Mouse (Mus musculus): ENCODE results near the gene Rd3. TPM values are rescaled to one million over a fixed set of nuclear protein-coding genes. Genes with fewer than 3 reads are reported as not detected.

Rd3 gene
- total RNA-seq (2012; rRNA removed): 0.13 TPM in 1 of 2 replicates, not detected in the other

- Histone ChIP-seq H3K4me3 (ENCODE audit: insufficient read depth in 1 of 2, low read depth in 1 of 2, low read length in 2 of 2, poor library complexity in 1 of 2, severe bottlenecking in 1 of 2) (no peak within 1 kb of the TSS), H3K36me3 (ENCODE audit: control insufficient read depth, insufficient read depth, low read length, poor library complexity, severe bottlenecking) (no peaks in the 10 kb centered on the region), H3K9ac (ENCODE audit: insufficient read depth, low read depth, low read length, poor library complexity, severe bottlenecking) (no peak within 1 kb of the TSS), H3K4me1 (ENCODE audit: control insufficient read depth in 2 of 2, insufficient read depth in 2 of 2, low read length in 2 of 2, poor library complexity in 1 of 2) (no peaks in the 10 kb centered on the region), H3K27ac (ENCODE audit: insufficient read depth, low read depth, low read length, poor library complexity, severe bottlenecking) (no peak within 1 kb of the TSS), H3K9me3 (ENCODE audit: control insufficient read depth, insufficient read depth, low read depth, low read length) (no peaks in the 10 kb centered on the region)
- DNase-seq (ENCODE audit: low read depth, low spot score): no peak
- TF ChIP-seq ZNF384 (IDR thresholded peaks at IDR 0.05; ENCODE audit: low read depth, low read length): no peak
- no peak for TF ChIP-seq MAFK (IDR thresholded peaks at IDR 0.05; ENCODE audit: insufficient read depth, low read depth, low read length)
- TF ChIP-seq CHD2 (IDR thresholded peaks at IDR 0.05; ENCODE audit: low read depth, low read length): no peak
- no peak for TF ChIP-seq ZC3H11A (IDR thresholded peaks at IDR 0.05; ENCODE audit: borderline replicate concordance, low read depth, low read length)
- TF ChIP-seq HCFC1 (IDR thresholded peaks at IDR 0.05; ENCODE audit: borderline replicate concordance, insufficient read depth, low read length): no peak
- in situ Hi-C loops (cut with MboI; ENCODE audit: low sequenced_read_pairs in 2 of 2, unreplicated experiment in 2 of 2): no loop called here
Measured at GRCm38 (mm10) chr1:191977187-191977586, at the start of gene Rd3. Rd3 (plus strand) TSS chr1:191977370.

GRCm38 (mm10) chr1:191928345-191928744 is 48.8 kb upstream of the Rd3 start:
- Histone ChIP-seq H3K9ac (ENCODE audit: insufficient read depth, low read depth, low read length, poor library complexity, severe bottlenecking) (peak overlapping the region; percentile 46; the same call in 1 of the 2 replicates), H3K4me1 (ENCODE audit: control insufficient read depth in 2 of 2, insufficient read depth in 2 of 2, low read length in 2 of 2, poor library complexity in 1 of 2) (peaks cover 5 to 28% of the 10 kb centered on the region in 2 experiments; a peak in 3 of 4 replicates), H3K36me3 (ENCODE audit: control insufficient read depth, insufficient read depth, low read length, poor library complexity, severe bottlenecking) (no peaks in the 10 kb centered on the region), H3K27ac (ENCODE audit: insufficient read depth, low read depth, low read length, poor library complexity, severe bottlenecking) (no peak overlapping the region; the same call in 1 of the 2 replicates), H3K4me3 (ENCODE audit: insufficient read depth in 1 of 2, low read depth in 1 of 2, low read length in 2 of 2, poor library complexity in 1 of 2, severe bottlenecking in 1 of 2) (peak overlapping the region in 1 of 2 experiments; percentile 37; a peak in 1 of 4 replicates), H3K9me3 (ENCODE audit: control insufficient read depth, insufficient read depth, low read depth, low read length) (no peaks in the 10 kb centered on the region)
- in situ Hi-C loops (cut with MboI; ENCODE audit: low sequenced_read_pairs in 2 of 2, unreplicated experiment in 2 of 2): no loop called here
- TF ChIP-seq ZNF384 (IDR thresholded peaks at IDR 0.05; ENCODE audit: low read depth, low read length) (no peak), CHD2 (IDR thresholded peaks at IDR 0.05; ENCODE audit: low read depth, low read length) (no peak), HCFC1 (IDR thresholded peaks at IDR 0.05; ENCODE audit: borderline replicate concordance, insufficient read depth, low read length) (no peak), MAFK (IDR thresholded peaks at IDR 0.05; ENCODE audit: insufficient read depth, low read depth, low read length) (no peak), ZC3H11A (IDR thresholded peaks at IDR 0.05; ENCODE audit: borderline replicate concordance, low read depth, low read length) (no peak)
- DNase-seq (ENCODE audit: low read depth, low spot score): no peak

- peaks cover 5 to 28% of the 10 kb centered on the region in 2 experiments; a peak in 3 of 4 replicates for H3K4me1 ChIP-seq (ENCODE audit: control insufficient read depth in 2 of 2, insufficient read depth in 2 of 2, low read length in 2 of 2, poor library complexity in 1 of 2)
- in situ Hi-C loops (cut with MboI; ENCODE audit: low sequenced_read_pairs in 2 of 2, unreplicated experiment in 2 of 2): no loop called here
- no peaks in the 10 kb centered on the region for H3K9me3 ChIP-seq (ENCODE audit: control insufficient read depth, insufficient read depth, low read depth, low read length)
- peak overlapping the region; percentile 7; the same call in 1 of the 2 replicates for H3K27ac ChIP-seq (ENCODE audit: insufficient read depth, low read depth, low read length, poor library complexity, severe bottlenecking)
- H3K36me3 ChIP-seq (ENCODE audit: control insufficient read depth, insufficient read depth, low read length, poor library complexity, severe bottlenecking): no peaks in the 10 kb centered on the region
- peak overlapping the region; percentile 79; the same call in 1 of the 2 replicates for H3K9ac ChIP-seq (ENCODE audit: insufficient read depth, low read depth, low read length, poor library complexity, severe bottlenecking)
- H3K4me3 ChIP-seq (ENCODE audit: insufficient read depth in 1 of 2, low read depth in 1 of 2, low read length in 2 of 2, poor library complexity in 1 of 2, severe bottlenecking in 1 of 2): peak overlapping the region in 1 of 2 experiments; percentile 37; a peak in 1 of 4 replicates
- TF ChIP-seq HCFC1 (IDR thresholded peaks at IDR 0.05; ENCODE audit: borderline replicate concordance, insufficient read depth, low read length) (no peak), ZNF384 (IDR thresholded peaks at IDR 0.05; ENCODE audit: low read depth, low read length) (no peak), MAFK (IDR thresholded peaks at IDR 0.05; ENCODE audit: insufficient read depth, low read depth, low read length) (no peak), CHD2 (IDR thresholded peaks at IDR 0.05; ENCODE audit: low read depth, low read length) (no peak), ZC3H11A (IDR thresholded peaks at IDR 0.05; ENCODE audit: borderline replicate concordance, low read depth, low read length) (no peak)
- DNase-seq (ENCODE audit: low read depth, low spot score): no peak
Measured at GRCm38 (mm10) chr1:191929065-191929464, 48.1 kb upstream of the Rd3 start.

- Histone ChIP-seq H3K36me3 (ENCODE audit: control insufficient read depth, insufficient read depth, low read length, poor library complexity, severe bottlenecking) (no peaks in the 10 kb centered on the region), H3K9me3 (ENCODE audit: control insufficient read depth, insufficient read depth, low read depth, low read length) (no peaks in the 10 kb centered on the region), H3K4me3 (ENCODE audit: insufficient read depth in 1 of 2, low read depth in 1 of 2, low read length in 2 of 2, poor library complexity in 1 of 2, severe bottlenecking in 1 of 2) (peak overlapping the region in 1 of 2 experiments; percentile 37; a peak in 1 of 4 replicates), H3K27ac (ENCODE audit: insufficient read depth, low read depth, low read length, poor library complexity, severe bottlenecking) (peak overlapping the region; percentile 80; the same call in 1 of the 2 replicates), H3K9ac (ENCODE audit: insufficient read depth, low read depth, low read length, poor library complexity, severe bottlenecking) (peak overlapping the region; percentile 79; the same call in 1 of the 2 replicates), H3K4me1 (ENCODE audit: control insufficient read depth in 2 of 2, insufficient read depth in 2 of 2, low read length in 2 of 2, poor library complexity in 1 of 2) (peaks cover 5 to 28% of the 10 kb centered on the region in 2 experiments; a peak in 3 of 4 replicates)
- TF ChIP-seq ZNF384 (IDR thresholded peaks at IDR 0.05; ENCODE audit: low read depth, low read length): no peak
- TF ChIP-seq ZC3H11A (IDR thresholded peaks at IDR 0.05; ENCODE audit: borderline replicate concordance, low read depth, low read length): no peak
- TF ChIP-seq MAFK (IDR thresholded peaks at IDR 0.05; ENCODE audit: insufficient read depth, low read depth, low read length): no peak
- TF ChIP-seq CHD2 (IDR thresholded peaks at IDR 0.05; ENCODE audit: low read depth, low read length): no peak
- TF ChIP-seq HCFC1 (IDR thresholded peaks at IDR 0.05; ENCODE audit: borderline replicate concordance, insufficient read depth, low read length): no peak
- in situ Hi-C loops (cut with MboI; ENCODE audit: low sequenced_read_pairs in 2 of 2, unreplicated experiment in 2 of 2): no loop called here
- no peak for DNase-seq (ENCODE audit: low read depth, low spot score)
Measured at GRCm38 (mm10) chr1:191929897-191930524, 47.2 kb upstream of the Rd3 start.
